Mouse (Mus musculus) ES-E14 (cell line): Measurements from ENCODE around the gene Gm10198. TPM values are rescaled to one million over a fixed set of nuclear protein-coding genes. Genes with fewer than 3 reads are reported as not detected.

Experiments used
- DNase-seq: peaks from one replicate; pipeline ENCODE4 v3.0.0-alpha.2; 2013; ENCODE audit warnings: low read depth, low spot score
- H3K27ac ChIP-seq: 2 replicates; pipeline ENCODE4 v1.5.1; 2012; ENCODE audit warnings: low read depth, mild to moderate bottlenecking, low read length, moderate library complexity, mixed read lengths; ENCODE audit not compliant: poor library complexity, insufficient read depth, severe bottlenecking
- H3K36me3 ChIP-seq: 2 replicates; pipeline ENCODE4 v1.6.1; 2012; ENCODE audit warnings: mild to moderate bottlenecking, low read length, moderate library complexity, mixed read lengths; ENCODE audit not compliant: control insufficient read depth, poor library complexity, insufficient read depth, severe bottlenecking
- H3K4me1 ChIP-seq, 2 experiments: fragments of 150-350 bp in 1 of 2; sonication (generic) in 1 of 2; 2 replicates each; pipeline ENCODE4 v1.6.1; 2012; ENCODE audit warnings: low read length in 2 of 2, mild to moderate bottlenecking in 1 of 2, mixed read lengths in 1 of 2; ENCODE audit not compliant: control insufficient read depth in 2 of 2, insufficient read depth in 2 of 2, poor library complexity in 1 of 2
- H3K4me3 ChIP-seq, 2 experiments: fragments of 150-350 bp in 1 of 2; sonication (generic) in 1 of 2; 2 replicates each; pipeline ENCODE4 v1.5.1; 2012; ENCODE audit warnings: low read length in 2 of 2, low read depth in 1 of 2, mild to moderate bottlenecking in 1 of 2, mixed read lengths in 1 of 2; ENCODE audit not compliant: insufficient read depth in 1 of 2, poor library complexity in 1 of 2, severe bottlenecking in 1 of 2
- H3K9ac ChIP-seq: 2 replicates; pipeline ENCODE4 v1.6.1; 2012; ENCODE audit warnings: low read depth, mild to moderate bottlenecking, low read length, mixed read lengths; ENCODE audit not compliant: poor library complexity, insufficient read depth, severe bottlenecking
- H3K9me3 ChIP-seq: fragments of 150-350 bp; sonication (generic); 2 replicates; pipeline ENCODE4 v1.6.1; 2012; ENCODE audit warnings: low read depth, mild to moderate bottlenecking, low read length; ENCODE audit not compliant: control insufficient read depth, insufficient read depth
- CHD2 ChIP-seq: IDR thresholded peaks from 2 replicates; pipeline ENCODE4 v1.6.1; 2014; ENCODE audit warnings: mild to moderate bottlenecking, low read depth, low read length, inconsistent platforms
- HCFC1 ChIP-seq: IDR thresholded peaks from 2 replicates; pipeline ENCODE4 v1.6.1; 2012; ENCODE audit warnings: low read length, inconsistent platforms, borderline replicate concordance; ENCODE audit not compliant: insufficient read depth
- MAFK ChIP-seq: IDR thresholded peaks from 2 replicates; pipeline ENCODE4 v1.6.1; 2014; ENCODE audit warnings: mild to moderate bottlenecking, low read depth, low read length, inconsistent platforms; ENCODE audit not compliant: insufficient read depth
- ZC3H11A ChIP-seq: IDR thresholded peaks from 2 replicates; pipeline ENCODE4 v1.6.1; 2012; ENCODE audit warnings: low read depth, mild to moderate bottlenecking, inconsistent platforms, low read length, borderline replicate concordance
- ZNF384 ChIP-seq: IDR thresholded peaks from 2 replicates; pipeline ENCODE4 v1.6.1; 2012; ENCODE audit warnings: low read depth, low read length, inconsistent platforms
- in situ Hi-C, 2 experiments: fragments of 600-800 bp; cut with MboI; formaldehyde crosslinking; loops; one replicate each; pipeline ENCODE4 v1.15.1; 2025; ENCODE audit warnings: low sequenced_read_pairs in 2 of 2, inconsistent platforms in 1 of 2; ENCODE audit not compliant: unreplicated experiment in 2 of 2
- total RNA-seq: library from RNA; depleted of rRNA; stranded (reverse); fragments of 300-350 nt; gene quantifications from 2 replicates; pipeline ENCODE4 v1.2.3, GENCODE M21; 2012; rRNA removed

Gm10198 gene
- not detected in 2 replicates for total RNA-seq

DNA sequence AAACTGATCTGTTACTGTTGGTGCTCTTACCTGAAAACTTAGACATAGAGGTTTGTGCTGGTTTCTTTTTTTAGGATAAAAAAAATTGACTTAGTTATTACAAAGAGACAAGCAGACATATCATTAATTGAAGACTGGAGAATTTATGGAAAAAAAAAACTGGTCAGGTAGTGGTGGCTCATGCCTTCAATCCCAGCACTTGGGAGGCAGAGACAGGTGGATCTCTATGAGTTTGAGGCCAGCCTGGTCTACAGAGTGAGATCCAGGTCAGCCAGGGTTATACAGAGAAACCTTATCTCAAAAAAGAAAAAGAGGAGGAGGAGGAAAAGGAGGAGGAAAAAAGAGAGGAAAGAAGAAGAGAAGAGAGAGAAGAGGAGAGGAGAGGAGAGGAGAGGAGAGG, at the start of gene Gm10198:
TSS of gene Gm10198 (plus strand) at position 301 of the 400 bp plus-strand sequence.
- Histone ChIP-seq H3K9me3 (no peaks in the 10 kb centered on the region), H3K4me1 (peaks cover 0 to 2% of the 10 kb centered on the region in 2 experiments; a peak in 2 of 4 replicates), H3K36me3 (no peaks in the 10 kb centered on the region), H3K9ac (no peak within 1 kb of the TSS), H3K4me3 (no peak within 1 kb of the TSS), H3K27ac (no peak within 1 kb of the TSS)
- DNase-seq: no peak
- TF ChIP-seq ZNF384: no peak
- TF ChIP-seq CHD2: no peak
- no peak for TF ChIP-seq HCFC1
- TF ChIP-seq ZC3H11A: no peak
- TF ChIP-seq MAFK: no peak
- in situ Hi-C loops: no loop called here

DNA sequence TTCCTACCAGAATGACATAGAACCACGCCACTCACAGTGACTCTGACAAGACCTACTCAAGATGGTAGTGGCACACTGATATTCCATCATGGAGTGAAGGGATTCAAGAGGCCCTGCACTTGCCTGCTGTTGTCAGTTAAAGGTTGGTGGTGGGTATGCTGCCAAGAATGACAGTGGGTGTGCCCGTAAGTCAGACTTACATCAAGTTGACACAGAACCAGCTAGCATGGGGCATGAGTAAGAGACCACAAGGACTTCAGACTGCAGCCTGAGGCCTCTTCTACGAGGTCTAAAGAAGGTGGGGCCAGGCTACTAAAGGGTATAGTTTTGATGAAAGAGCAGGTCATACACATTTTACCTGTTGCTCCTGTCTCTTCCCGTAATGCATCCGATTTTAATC, 47.3 kb upstream of the Gm10198 start:
- H3K9me3 ChIP-seq: no peaks in the 10 kb centered on the region
- TF ChIP-seq HCFC1 (no peak), ZNF384 (no peak), CHD2 (no peak), MAFK (no peak), ZC3H11A (no peak)
- H3K27ac ChIP-seq: no peak overlapping the region
- in situ Hi-C loops: loop anchor here in 1 of 2 experiments (25.0 kb wide), 1 partner anchor 192 kb away; no protein-coding TSS in a partner anchor
- H3K9ac ChIP-seq: no peak overlapping the region
- DNase-seq: no peak
- H3K36me3 ChIP-seq: no peaks in the 10 kb centered on the region
- no peak overlapping the region for H3K4me3 ChIP-seq
- peaks cover 8 to 10% of the 10 kb centered on the region in 2 experiments for H3K4me1 ChIP-seq

- Histone ChIP-seq H3K4me3 (peak overlapping the region in 1 of 2 experiments; percentile 7; a peak in 1 of 4 replicates), H3K9ac (peak overlapping the region; percentile 42; the same call in 1 of the 2 replicates), H3K9me3 (no peaks in the 10 kb centered on the region), H3K27ac (peak overlapping the region; percentile 78; the same call in 1 of the 2 replicates), H3K4me1 (no peaks in the 10 kb centered on the region; a peak in 2 of 4 replicates), H3K36me3 (no peaks in the 10 kb centered on the region)
- in situ Hi-C loops: no loop called here
- no peak for TF ChIP-seq HCFC1
- TF ChIP-seq ZC3H11A: no peak
- TF ChIP-seq MAFK: no peak
- TF ChIP-seq ZNF384: no peak
- TF ChIP-seq CHD2: no peak
- no peak for DNase-seq
Measured at GRCm38 (mm10) chr13:111552769-111553168, 39.8 kb upstream of the Gm10198 start.

DNA sequence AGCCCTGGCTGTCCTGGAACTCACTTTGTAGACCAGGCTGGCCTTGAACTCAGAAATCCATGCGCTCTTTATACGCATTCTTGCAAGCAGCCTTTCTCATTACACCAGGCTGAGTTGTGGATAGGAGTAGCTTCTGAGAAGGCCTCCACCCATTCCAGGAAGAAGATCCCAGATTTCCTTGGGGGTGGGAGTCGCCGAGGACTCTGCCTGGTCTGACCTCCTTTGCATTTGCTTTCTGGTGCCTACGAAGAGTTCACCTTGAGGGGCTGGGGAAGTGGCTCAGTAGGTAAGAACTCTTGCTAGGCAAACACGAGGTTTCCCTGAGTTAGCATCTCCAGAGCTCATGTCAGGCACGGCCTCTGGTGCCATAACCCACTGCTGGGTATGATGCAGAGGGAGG, 39.4 kb upstream of the Gm10198 start:
- no peaks in the 10 kb centered on the region; a peak in 2 of 4 replicates for H3K4me1 ChIP-seq
- H3K9ac ChIP-seq: peak overlapping the region; percentile 75; the same call in 1 of the 2 replicates
- H3K27ac ChIP-seq: peak overlapping the region; percentile 87; the same call in 1 of the 2 replicates
- no peak for DNase-seq
- no peak for TF ChIP-seq CHD2
- no peak for TF ChIP-seq ZC3H11A
- no peak for TF ChIP-seq MAFK
- no peak for TF ChIP-seq HCFC1
- TF ChIP-seq ZNF384: no peak
- no peaks in the 10 kb centered on the region for H3K9me3 ChIP-seq
- peak overlapping the region in 1 of 2 experiments; percentile 28; a peak in 1 of 4 replicates for H3K4me3 ChIP-seq
- H3K36me3 ChIP-seq: no peaks in the 10 kb centered on the region
- in situ Hi-C loops: no loop called here
